Mouse (Mus musculus) adrenal gland, postnatal 14 days (tissue): ENCODE results near the gene Tyk2. TPM values are rescaled to one million over a fixed set of nuclear protein-coding genes. Genes with fewer than 3 reads are reported as not detected.

Experiments
- DNase-seq: peaks from one replicate; pipeline ENCODE4 v3.0.0; 2021; ENCODE audit warnings: mixed read lengths
- total RNA-seq: library from RNA; stranded (reverse); gene quantifications from 2 replicates; pipeline ENCODE4 v1.2.3, GENCODE M21; 2021

Tyk2 gene
- total RNA-seq, 1 experiment from 2014 or later = 12.6 TPM

- peak; percentile 96 for DNase-seq
Measured at GRCm38 (mm10) chr9:21149654-21150419, 18.8 kb upstream of the Tyk2 start, which contains the start of gene Cdc37. Cdc37 (minus strand) TSS chr9:21149982.

- no peak for DNase-seq
Measured at GRCm38 (mm10) chr9:21149077-21149653, 18.1 kb upstream of the Tyk2 start.

GRCm38 (mm10) chr9:21148427-21148826, 17.4 kb upstream of the Tyk2 start:
- DNase-seq = no peak

GRCm38 (mm10) chr9:21146722-21147121, 15.7 kb upstream of the Tyk2 start:
- peak; percentile 63 for DNase-seq

GRCm38 (mm10) chr9:21145431-21145830, 14.4 kb upstream of the Tyk2 start:
- no peak for DNase-seq

GRCm38 (mm10) chr9:21144361-21144760, 13.3 kb upstream of the Tyk2 start:
- no peak for DNase-seq

- DNase-seq = no peak
Measured at GRCm38 (mm10) chr9:21141922-21142321, 10.9 kb upstream of the Tyk2 start.

- DNase-seq = peak; percentile 25
Measured at GRCm38 (mm10) chr9:21138386-21138785, 7.3 kb upstream of the Tyk2 start.

- DNase-seq = peak; percentile 76
Measured at GRCm38 (mm10) chr9:21137229-21137628, 6.2 kb upstream of the Tyk2 start.

GRCm38 (mm10) chr9:21136401-21136800, 5.4 kb upstream of the Tyk2 start:
- DNase-seq = no peak

GRCm38 (mm10) chr9:21135941-21136381, 4.9 kb upstream of the Tyk2 start:
- DNase-seq = no peak

- DNase-seq = peak; percentile 6
Measured at GRCm38 (mm10) chr9:21135329-21135890, 4.4 kb upstream of the Tyk2 start.

- peak; percentile 64 for DNase-seq
Measured at GRCm38 (mm10) chr9:21134595-21135328, 3.7 kb upstream of the Tyk2 start.

GRCm38 (mm10) chr9:21133064-21133707, 2.1 kb upstream of the Tyk2 start:
- DNase-seq = no peak

GRCm38 (mm10) chr9:21132102-21132775, 1.2 kb upstream of the Tyk2 start:
- no peak for DNase-seq

- no peak for DNase-seq
Measured at GRCm38 (mm10) chr9:21126259-21126627, 4.8 kb downstream of the Tyk2 start.

- no peak for DNase-seq
Measured at GRCm38 (mm10) chr9:21125502-21126258, 5.4 kb downstream of the Tyk2 start.

- no peak for DNase-seq
Measured at GRCm38 (mm10) chr9:21124837-21125236, 6.2 kb downstream of the Tyk2 start.

GRCm38 (mm10) chr9:21121483-21121882, 9.6 kb downstream of the Tyk2 start:
- no peak for DNase-seq

GRCm38 (mm10) chr9:21117073-21117472, 14.0 kb downstream of the Tyk2 start:
- no peak for DNase-seq

GRCm38 (mm10) chr9:21115105-21115504, 15.9 kb downstream of the Tyk2 start:
- DNase-seq = no peak
